In genomic region chr17:43232769-43233168, GRCm38 (mm10) we compare ENCODE assay signal across 12 mouse cellular contexts. TPM values are rescaled to one million over a fixed set of nuclear protein-coding genes. Genes with fewer than 3 reads are reported as not detected.
DNase-seq lines count a peak whose midpoint lies in the region; ATAC-seq lines count a peak whose summit lies in the region.
"Had no signal": no experiment of that assay in that cellular context is flagged by ENCODE, and none has a peak within 500 bp of the region (broad histone marks: within the 10 kb centered on the region; RNA-seq: fewer than 3 reads in every experiment).

No protein-coding gene starts in this region.

- ATAC-seq in hindbrain, embryonic 12.5 days (ENCODE audit: low FRiP score): no peak
- ATAC-seq in granulocyte monocyte progenitor cell, adult 5-6 weeks (replicated peaks; ENCODE audit: poor library complexity, severe bottlenecking): peak; percentile 81
- ATAC-seq in forebrain, embryonic 16.5 days: no peak
- ATAC-seq: midbrain, embryonic 13.5 days had no signal

- no peak overlapping the region for H3K4me3 ChIP-seq in hindbrain, embryonic 10.5 days
- H3K4me3 ChIP-seq in hindbrain, embryonic 12.5 days: no peak overlapping the region
- no peak overlapping the region for H3K4me3 ChIP-seq in forebrain, embryonic 16.5 days (replicated peaks; ENCODE audit: low read length)
- H3K4me3 ChIP-seq: midbrain, embryonic 13.5 days had no signal

- no peak overlapping the region for H3K27ac ChIP-seq in hindbrain, embryonic 10.5 days
- no peak overlapping the region for H3K27ac ChIP-seq in hindbrain, embryonic 12.5 days
- H3K27ac ChIP-seq in forebrain, embryonic 16.5 days (ENCODE audit: low read length): no peak overlapping the region
- H3K27ac ChIP-seq: midbrain, embryonic 13.5 days had no signal

- H3K36me3 ChIP-seq in hindbrain, embryonic 10.5 days: no peaks in the 10 kb centered on the region
- no peaks in the 10 kb centered on the region for H3K36me3 ChIP-seq in hindbrain, embryonic 12.5 days
- no peaks in the 10 kb centered on the region for H3K36me3 ChIP-seq in forebrain, embryonic 16.5 days (ENCODE audit: control insufficient read depth, insufficient read depth)
- H3K36me3 ChIP-seq: midbrain, embryonic 13.5 days had no signal

- H3K27me3 ChIP-seq in hindbrain, embryonic 10.5 days (ENCODE audit: insufficient read depth, poor library complexity, severe bottlenecking): no peaks in the 10 kb centered on the region
- no peaks in the 10 kb centered on the region for H3K27me3 ChIP-seq in hindbrain, embryonic 12.5 days
- H3K27me3 ChIP-seq in forebrain, embryonic 16.5 days (replicated peaks; ENCODE audit: control insufficient read depth, insufficient read depth, low read length): no peaks in the 10 kb centered on the region
- H3K27me3 ChIP-seq: midbrain, embryonic 13.5 days had no signal

- 69% methylated on average over 6 of the region's 6 CpGs for WGBS in hindbrain, embryonic 10.5 days
- 65% methylated on average over 6 of the region's 6 CpGs for WGBS in hindbrain, embryonic 12.5 days
- 81% methylated on average over 6 of the region's 6 CpGs for WGBS in forebrain, embryonic 16.5 days

- no peak overlapping the region for H3K4me2 ChIP-seq in hindbrain, embryonic 12.5 days (replicated peaks)
- H3K4me2 ChIP-seq in forebrain, embryonic 16.5 days (ENCODE audit: low read length): no peak overlapping the region
- H3K4me2 ChIP-seq: midbrain, embryonic 13.5 days had no signal

- H3K9ac ChIP-seq in hindbrain, embryonic 12.5 days: no peak overlapping the region
- H3K9ac ChIP-seq in forebrain, embryonic 16.5 days (replicated peaks; ENCODE audit: low read depth, low read length): no peak overlapping the region
- H3K9ac ChIP-seq: midbrain, embryonic 13.5 days had no signal

- no peaks in the 10 kb centered on the region for H3K9me3 ChIP-seq in hindbrain, embryonic 10.5 days
- no peaks in the 10 kb centered on the region for H3K9me3 ChIP-seq in hindbrain, embryonic 12.5 days (replicated peaks)
- H3K9me3 ChIP-seq in forebrain, embryonic 16.5 days (ENCODE audit: control insufficient read depth, low read length): no peaks in the 10 kb centered on the region
- H3K9me3 ChIP-seq: midbrain, embryonic 13.5 days had no signal

- peak; percentile 14 for DNase-seq in hindbrain, embryonic 10.5 days (ENCODE audit: low spot score)
- DNase-seq in CD4-positive helper T cell, adult 2 months (ENCODE audit: low read depth, low spot score): peak; percentile 46
- DNase-seq in natural killer cell, adult 2 months (ENCODE audit: low spot score in 2 of 2): peak; percentile 53 to 54
- DNase-seq in adrenal gland, postnatal 25 days: no peak
- no peak for DNase-seq in MN1 (ENCODE audit: low spot score)
- DNase-seq: kidney, adult 2 months had no signal

- H3K4me1 ChIP-seq in hindbrain, embryonic 10.5 days (replicated peaks): peaks cover 9% of the 10 kb centered on the region; the same call in 1 of the 2 replicates
- peaks cover 4% of the 10 kb centered on the region; the same call in 1 of the 2 replicates for H3K4me1 ChIP-seq in hindbrain, embryonic 12.5 days
- peaks cover 8% of the 10 kb centered on the region; the same call in 1 of the 2 replicates for H3K4me1 ChIP-seq in forebrain, embryonic 16.5 days (replicated peaks; ENCODE audit: control insufficient read depth, insufficient read depth, low read length)

RNA-seq across cellular contexts. Expression of gene Adgrf1, which starts 37.4 kb away (rescaled TPM):
- not detected in 2 replicates for polyA plus RNA-seq in hindbrain, embryonic 10.5 days (2016; fragmentation: Nextera tagmentation; extraction: Ambion mirVana)
- polyA plus RNA-seq in hindbrain, embryonic 12.5 days (2016; fragmentation: Nextera tagmentation; extraction: Ambion mirVana): not detected in 2 replicates
- total RNA-seq in granulocyte monocyte progenitor cell, adult 5-6 weeks (2014; fragmentation: Nextera tagmentation): not detected in 2 replicates
- total RNA-seq in granulocyte monocyte progenitor cell, adult 5-6 weeks (2017): not detected in 2 replicates
- polyA plus RNA-seq in forebrain, embryonic 16.5 days (2015; fragmentation: Nextera tagmentation; extraction: Ambion mirVana): not detected in 2 replicates
- total RNA-seq in adrenal gland, postnatal 25 days (2021): not detected in 2 replicates
- total RNA-seq: gastrocnemius, adult 18-20 months; left cerebral cortex, postnatal 10 days had no signal
- polyA plus RNA-seq: midbrain, embryonic 13.5 days had no signal

Comparison
In these comparisons a context has a peak if more than half of its experiments do, and no peak if none do; other contexts are left out.
1. DNase-seq: peak in hindbrain, embryonic 10.5 days (single experiment), CD4-positive helper T cell, adult 2 months (single experiment) and natural killer cell, adult 2 months (2 of 2); none in adrenal gland, postnatal 25 days (single experiment) and MN1 (single experiment).